Mouse (Mus musculus) liver, adult 2 months (tissue): Measurements from ENCODE around the gene Exosc1.

Source experiments
- CTCF ChIP-seq: fragments of 200-500 bp; IDR thresholded peaks from 2 replicates; pipeline ENCODE4 v1.5.1; 2011; ENCODE audit warnings: low read depth, low read length, control low read depth
- POLR2A ChIP-seq: fragments of 200-500 bp; IDR thresholded peaks from 2 replicates; pipeline ENCODE4 v1.6.1; 2011; ENCODE audit warnings: low read length, control low read depth; ENCODE audit not compliant: insufficient read depth; ENCODE audit errors: extremely low read depth

GRCm38 (mm10) chr19:41920412-41921067 lies 12.7 kb downstream of the Exosc1 start:
- TF ChIP-seq CTCF: no peak
- TF ChIP-seq POLR2A: no peak
